Mouse (Mus musculus) C2C12 (cell line): ENCODE data around the gene Chrna9. TPM values are rescaled to one million over a fixed set of nuclear protein-coding genes. Genes with fewer than 3 reads are reported as not detected.

Experiments used
- H3K27me3 ChIP-seq: one replicate; pipeline ENCODE4 v1.6.1; 2011; ENCODE audit not compliant: control insufficient read depth, insufficient read depth, insufficient read length
- H3K36me3 ChIP-seq: one replicate; pipeline ENCODE4 v1.6.1; 2011; ENCODE audit not compliant: control insufficient read depth, insufficient read depth
- H3K4me3 ChIP-seq: one replicate; pipeline ENCODE4 v1.5.1; 2011; ENCODE audit warnings: mild to moderate bottlenecking, control low read depth; ENCODE audit not compliant: poor library complexity, insufficient read depth, severe bottlenecking
- H3K79me2 ChIP-seq: one replicate; pipeline ENCODE4 v1.6.1; 2011; ENCODE audit not compliant: control insufficient read depth, insufficient read depth
- H3K79me3 ChIP-seq: one replicate; pipeline ENCODE4 v1.6.1; 2011; ENCODE audit warnings: low read depth, control low read depth
- H3ac ChIP-seq: one replicate; pipeline ENCODE3; 2011; ENCODE audit warnings: low read depth; ENCODE audit not compliant: control insufficient read depth, insufficient read length
- CEBPB ChIP-seq: IDR thresholded peaks from one replicate; pipeline ENCODE4 v1.6.1; 2011; ENCODE audit warnings: low read depth, mild to moderate bottlenecking, control low read depth, moderate library complexity
- CTCF ChIP-seq: IDR thresholded peaks from one replicate; pipeline ENCODE4 v1.5.1; 2011; ENCODE audit not compliant: control insufficient read depth, insufficient read depth, insufficient read length
- FOSL1 ChIP-seq: IDR thresholded peaks from one replicate; pipeline ENCODE4 v1.8.0; 2011; ENCODE audit warnings: mild to moderate bottlenecking, low read length; ENCODE audit not compliant: poor library complexity, insufficient read depth, severe bottlenecking
- MAX ChIP-seq: IDR thresholded peaks from one replicate; pipeline ENCODE4 v1.6.1; 2011; ENCODE audit warnings: mild to moderate bottlenecking, control low read depth
- MYOD1 ChIP-seq: IDR thresholded peaks from one replicate; pipeline ENCODE4 v1.6.1; 2011; ENCODE audit warnings: low read depth; ENCODE audit not compliant: control insufficient read depth, insufficient read length
- MYOG ChIP-seq: IDR thresholded peaks from one replicate; pipeline ENCODE4 v1.6.1; 2011; ENCODE audit not compliant: control insufficient read depth, insufficient read length; ENCODE audit errors: extremely low read depth
- USF1 ChIP-seq: IDR thresholded peaks from one replicate; pipeline ENCODE4 v1.6.1; 2011; ENCODE audit warnings: low read depth, mild to moderate bottlenecking, control low read depth, moderate library complexity
- polyA plus RNA-seq: library from polyadenylated mRNA; unstranded; fragments of >200 nt; fragmentation: generic; extraction: Trizol; gene quantifications from one replicate; pipeline ENCODE4 v1.2.1, GENCODE M21; 2012; ENCODE audit warnings: missing spikeins

Gene Chrna9
- polyA plus RNA-seq, 1 experiment = not detected

DNA sequence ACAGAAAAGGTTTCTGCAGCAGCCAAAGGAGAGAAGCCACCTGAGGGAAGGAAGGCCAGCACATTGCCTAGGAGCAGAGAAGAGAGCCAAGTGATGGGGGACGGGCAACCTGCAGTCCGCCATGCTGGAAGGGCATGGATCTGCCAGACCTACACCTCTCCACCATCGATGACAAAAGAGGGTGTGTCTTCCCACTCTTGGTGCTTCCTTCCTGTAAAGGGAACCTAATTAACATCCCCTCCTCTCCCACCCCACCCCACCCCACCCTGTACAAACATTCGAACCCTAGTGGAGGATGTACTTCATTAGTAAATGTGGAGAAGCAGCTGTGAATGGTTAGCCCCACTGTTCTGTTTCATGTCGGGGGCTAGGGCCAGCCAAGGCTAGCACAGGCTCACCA lies 22.5 kb upstream of the Chrna9 start:
- TF ChIP-seq FOSL1 (no peak), MYOG (no peak), MYOD1 (no peak), CEBPB (no peak), CTCF (no peak), USF1 (no peak), MAX (no peak)

GRCm38 (mm10) chr5:65913126-65913525 lies 21.6 kb upstream of the Chrna9 start:
- H3K4me3 ChIP-seq = no peak overlapping the region
- no peaks in the 10 kb centered on the region for H3K79me2 ChIP-seq
- H3K27me3 ChIP-seq = peaks cover 7% of the 10 kb centered on the region

More for the DNA sequence above, 22.5 kb upstream of the Chrna9 start:
- no peaks in the 10 kb centered on the region for H3K79me2 ChIP-seq
- no peaks in the 10 kb centered on the region for H3K79me3 ChIP-seq
- no peak overlapping the region for H3ac ChIP-seq
- peaks cover 7% of the 10 kb centered on the region for H3K27me3 ChIP-seq
- H3K4me3 ChIP-seq = no peak overlapping the region
- H3K36me3 ChIP-seq = no peaks in the 10 kb centered on the region

DNA sequence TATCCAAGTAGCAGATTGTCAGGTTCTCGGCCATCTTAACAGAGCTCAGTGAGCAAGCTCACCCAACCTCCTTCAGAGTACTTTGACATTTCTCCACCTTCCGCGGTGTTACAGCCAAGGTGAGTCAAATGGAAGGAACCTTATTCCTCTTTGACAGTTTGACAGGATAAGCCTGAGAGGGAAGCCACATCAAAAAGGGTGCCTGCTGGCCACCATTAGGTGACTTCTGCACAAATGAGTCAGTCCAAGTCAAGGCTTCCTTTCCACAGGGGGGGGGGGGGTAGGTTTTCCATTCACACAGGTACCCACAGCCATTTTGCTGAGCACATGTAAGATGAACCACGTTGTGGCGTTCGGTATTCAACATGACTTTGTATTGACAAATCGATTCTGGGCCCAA lies 20.4 kb upstream of the Chrna9 start:
- TF ChIP-seq MAX (no peak), MYOD1 (no peak), CTCF (no peak), CEBPB (no peak), USF1 (no peak), MYOG (no peak), FOSL1 (no peak)
- H3K36me3 ChIP-seq = no peaks in the 10 kb centered on the region
- no peak overlapping the region for H3ac ChIP-seq
- H3K4me3 ChIP-seq = no peak overlapping the region
- no peaks in the 10 kb centered on the region for H3K79me3 ChIP-seq
- H3K79me2 ChIP-seq = no peaks in the 10 kb centered on the region
- H3K27me3 ChIP-seq = peaks cover 7% of the 10 kb centered on the region

More at GRCm38 (mm10) chr5:65913126-65913525, 21.6 kb upstream of the Chrna9 start:
- Histone ChIP-seq H3K79me3 (no peaks in the 10 kb centered on the region), H3K36me3 (no peaks in the 10 kb centered on the region), H3ac (no peak overlapping the region)
- TF ChIP-seq MYOG = no peak
- TF ChIP-seq MYOD1 = no peak
- TF ChIP-seq USF1 = no peak
- no peak for TF ChIP-seq MAX
- no peak for TF ChIP-seq CEBPB
- TF ChIP-seq FOSL1 = no peak
- TF ChIP-seq CTCF = no peak

DNA sequence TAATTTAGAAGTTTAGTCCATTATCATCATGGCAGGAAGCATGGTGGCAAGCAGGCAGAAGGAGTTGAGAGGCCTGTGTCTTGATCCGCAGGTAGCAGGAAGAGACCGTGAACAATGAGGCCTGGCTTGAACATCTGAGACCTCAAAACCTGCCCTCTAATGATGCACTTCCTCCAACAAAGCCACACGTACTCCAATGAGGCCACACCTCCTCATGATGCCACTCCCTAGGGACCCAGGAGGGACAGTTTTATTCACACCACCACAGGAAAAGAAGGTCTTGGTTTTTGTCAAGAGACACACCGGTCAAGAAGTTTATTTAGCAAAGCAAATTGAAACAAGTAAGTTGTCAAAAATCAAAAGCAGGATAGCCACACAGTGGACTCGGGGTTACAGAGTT lies 17.8 kb upstream of the Chrna9 start:
- no peaks in the 10 kb centered on the region for H3K36me3 ChIP-seq
- TF ChIP-seq MAX (no peak), MYOG (no peak), FOSL1 (no peak), MYOD1 (no peak), CTCF (no peak), CEBPB (no peak), USF1 (no peak)
- H3K79me3 ChIP-seq = no peaks in the 10 kb centered on the region
- H3ac ChIP-seq = no peak overlapping the region
- H3K27me3 ChIP-seq = no peaks in the 10 kb centered on the region
- H3K79me2 ChIP-seq = no peaks in the 10 kb centered on the region
- H3K4me3 ChIP-seq = no peak overlapping the region

DNA sequence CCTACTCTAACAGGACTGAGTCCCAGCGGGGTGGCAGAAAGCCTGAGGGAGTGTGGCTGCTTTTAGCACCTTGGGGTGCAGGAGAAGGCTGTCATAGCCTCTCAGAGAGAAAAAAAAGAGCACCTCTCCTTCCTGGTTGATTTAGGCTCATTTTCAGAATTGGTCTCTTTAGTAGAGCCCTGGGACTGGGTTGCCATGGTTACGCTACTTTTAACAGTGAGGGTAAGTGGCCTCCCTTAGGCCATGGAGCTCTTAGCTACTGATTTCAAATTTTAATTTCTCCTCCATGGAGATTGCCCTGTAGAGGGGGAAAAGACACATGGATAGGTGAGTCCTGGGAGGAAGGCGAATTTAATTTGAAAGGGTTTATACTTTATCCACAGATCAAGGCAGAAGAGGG lies 16.1 kb upstream of the Chrna9 start:
- Histone ChIP-seq H3ac (no peak overlapping the region), H3K27me3 (peaks cover 4% of the 10 kb centered on the region), H3K79me2 (no peaks in the 10 kb centered on the region), H3K36me3 (no peaks in the 10 kb centered on the region), H3K4me3 (no peak overlapping the region), H3K79me3 (no peaks in the 10 kb centered on the region)
- no peak for TF ChIP-seq MYOD1
- TF ChIP-seq CTCF = no peak
- no peak for TF ChIP-seq CEBPB
- TF ChIP-seq MYOG = no peak
- TF ChIP-seq USF1 = no peak
- TF ChIP-seq FOSL1 = no peak
- TF ChIP-seq MAX = no peak

- Histone ChIP-seq H3K79me3 (no peaks in the 10 kb centered on the region), H3K4me3 (no peak overlapping the region), H3K36me3 (no peaks in the 10 kb centered on the region), H3K79me2 (no peaks in the 10 kb centered on the region), H3ac (no peak overlapping the region), H3K27me3 (peaks cover 4% of the 10 kb centered on the region)
- TF ChIP-seq CEBPB (no peak), MYOG (no peak), MYOD1 (no peak), CTCF (no peak), MAX (no peak), USF1 (no peak), FOSL1 (no peak)
These were observed 15.4 kb upstream of the Chrna9 start for GRCm38 (mm10) chr5:65919326-65919725.
